Mouse (Mus musculus) megakaryocyte, embryonic 14.5 days (primary cell): Measurements from ENCODE around the gene Gm26920. TPM values are rescaled to one million over a fixed set of nuclear protein-coding genes. Genes with fewer than 3 reads are reported as not detected.

Experiments used
- H3K27me3 ChIP-seq: replicated peaks from 2 replicates; pipeline ENCODE3; 2012; ENCODE audit warnings: inconsistent platforms
- H3K36me3 ChIP-seq: replicated peaks from 2 replicates; pipeline ENCODE3; 2012; ENCODE audit warnings: low read length, inconsistent platforms, mixed read lengths
- H3K4me1 ChIP-seq: 2 replicates; pipeline ENCODE4 v1.6.1; 2012; ENCODE audit warnings: inconsistent platforms
- H3K4me3 ChIP-seq: replicated peaks from 2 replicates; pipeline ENCODE3; 2012; ENCODE audit warnings: moderate library complexity, mild to moderate bottlenecking, inconsistent platforms
- H3K9me3 ChIP-seq: 2 replicates; pipeline ENCODE4 v1.6.1; 2012; ENCODE audit warnings: inconsistent platforms
- FLI1 ChIP-seq: IDR thresholded peaks from 2 replicates; pipeline ENCODE4 v1.6.1; 2012; ENCODE audit warnings: low read length, inconsistent platforms, mixed read lengths
- GATA1 ChIP-seq: IDR thresholded peaks from 3 replicates; pipeline ENCODE4 v1.6.1; 2012; ENCODE audit warnings: mixed read lengths, low read length, inconsistent platforms, borderline replicate concordance
- polyA plus RNA-seq: library from polyadenylated mRNA; stranded (reverse); fragments of >175 nt; gene quantifications from 2 replicates; pipeline ENCODE4 v1.2.3, GENCODE M21; 2012; ENCODE audit warnings: low replicate concordance; ENCODE audit not compliant: insufficient read depth

The Gm26920 gene
- polyA plus RNA-seq, 1 experiment, result not detected

DNA sequence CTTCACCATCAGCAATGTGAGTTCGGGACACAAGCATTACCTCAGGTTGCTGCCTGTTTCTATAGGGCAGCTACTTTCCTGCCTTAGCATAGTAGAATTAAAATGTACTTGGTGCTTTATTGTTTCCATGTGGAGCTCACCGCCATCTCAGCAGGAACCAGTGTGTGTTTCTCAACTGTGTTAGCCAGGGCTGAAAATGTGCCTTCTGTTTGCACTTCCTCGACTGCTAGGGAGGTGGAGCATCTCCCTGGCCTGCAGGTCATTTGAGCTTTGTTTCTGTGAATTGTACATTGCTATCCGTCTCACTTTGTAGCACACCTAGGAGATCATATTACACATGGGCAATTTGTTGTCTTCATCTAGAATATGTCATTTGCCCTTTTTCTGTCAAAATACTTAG lies 62.9 kb downstream of the Gm26920 start:
- no peak for TF ChIP-seq FLI1
- TF ChIP-seq GATA1, result no peak
- Histone ChIP-seq H3K9me3 (no peaks in the 10 kb centered on the region), H3K4me1 (peaks cover 7% of the 10 kb centered on the region), H3K27me3 (no peaks in the 10 kb centered on the region), H3K4me3 (peak overlapping the region; percentile 13), H3K36me3 (peaks cover 50% of the 10 kb centered on the region)

DNA sequence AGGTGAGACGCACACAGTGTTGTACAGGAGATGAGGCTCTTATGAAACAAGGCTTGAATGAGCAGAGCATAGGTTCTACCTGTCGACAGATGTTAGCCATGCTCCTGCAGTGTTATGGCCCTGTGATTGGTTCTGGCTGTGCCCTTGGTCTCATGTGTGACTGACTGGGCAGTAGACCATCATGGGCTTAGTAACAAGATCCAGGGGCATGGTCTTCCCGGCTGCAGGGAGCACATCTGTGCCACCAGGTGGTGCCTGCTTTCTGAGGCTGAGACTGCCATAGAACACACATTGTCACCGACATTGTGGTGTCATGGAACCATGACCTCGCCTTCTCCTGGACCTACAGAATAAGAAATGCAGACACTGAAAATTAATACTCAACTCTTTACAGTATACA lies 64.9 kb downstream of the Gm26920 start:
- no peak overlapping the region for H3K4me3 ChIP-seq
- H3K4me1 ChIP-seq, result peaks cover 7% of the 10 kb centered on the region
- H3K36me3 ChIP-seq, result peaks cover 66% of the 10 kb centered on the region
- no peaks in the 10 kb centered on the region for H3K27me3 ChIP-seq
- TF ChIP-seq GATA1, result no peak
- no peak for TF ChIP-seq FLI1
- H3K9me3 ChIP-seq, result no peaks in the 10 kb centered on the region

DNA sequence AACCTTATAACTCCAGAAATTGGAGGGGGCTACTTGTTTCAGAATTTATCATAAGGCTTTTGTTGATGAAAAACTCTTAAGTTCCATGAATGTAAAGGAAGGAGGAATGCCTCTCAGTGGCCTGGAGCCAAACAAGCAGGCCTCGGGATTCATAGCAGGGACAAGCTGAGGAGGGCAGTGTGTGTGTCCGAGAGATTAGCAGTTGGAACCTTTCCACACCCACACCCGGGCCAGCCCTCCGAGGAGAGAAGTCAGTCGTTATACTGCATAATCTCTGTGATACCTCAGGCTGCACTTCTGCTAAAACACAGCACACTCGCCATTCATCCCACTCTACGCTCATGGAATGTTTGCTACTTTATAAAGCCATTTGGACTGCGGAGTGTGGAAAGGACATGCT lies 66.4 kb downstream of the Gm26920 start:
- Histone ChIP-seq H3K4me1 (peaks cover 7% of the 10 kb centered on the region), H3K27me3 (no peaks in the 10 kb centered on the region), H3K4me3 (no peak overlapping the region), H3K36me3 (peaks cover 78% of the 10 kb centered on the region), H3K9me3 (no peaks in the 10 kb centered on the region)
- TF ChIP-seq FLI1 (no peak), GATA1 (no peak)

DNA sequence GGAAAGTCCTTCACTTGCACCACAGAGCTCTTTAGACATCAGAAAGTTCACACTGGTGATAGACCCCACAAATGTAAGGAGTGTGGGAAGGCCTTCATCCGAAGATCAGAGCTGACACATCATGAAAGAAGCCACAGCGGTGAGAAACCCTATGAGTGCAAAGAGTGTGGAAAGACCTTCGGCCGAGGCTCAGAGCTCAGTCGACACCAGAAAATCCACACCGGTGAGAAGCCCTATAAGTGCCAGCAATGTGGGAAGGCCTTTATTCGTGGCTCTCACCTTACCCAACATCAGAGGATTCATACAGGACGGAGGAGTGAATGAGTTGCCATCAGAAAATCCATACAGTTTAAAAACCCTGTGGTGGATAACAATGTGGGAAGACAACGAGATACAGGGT lies 66.9 kb downstream of the Gm26920 start:
- Histone ChIP-seq H3K4me1 (peaks cover 3% of the 10 kb centered on the region; the same call in 1 of the 2 replicates), H3K27me3 (no peaks in the 10 kb centered on the region), H3K4me3 (no peak overlapping the region), H3K9me3 (no peaks in the 10 kb centered on the region), H3K36me3 (peaks cover 83% of the 10 kb centered on the region)
- TF ChIP-seq GATA1 (no peak), FLI1 (no peak)

DNA sequence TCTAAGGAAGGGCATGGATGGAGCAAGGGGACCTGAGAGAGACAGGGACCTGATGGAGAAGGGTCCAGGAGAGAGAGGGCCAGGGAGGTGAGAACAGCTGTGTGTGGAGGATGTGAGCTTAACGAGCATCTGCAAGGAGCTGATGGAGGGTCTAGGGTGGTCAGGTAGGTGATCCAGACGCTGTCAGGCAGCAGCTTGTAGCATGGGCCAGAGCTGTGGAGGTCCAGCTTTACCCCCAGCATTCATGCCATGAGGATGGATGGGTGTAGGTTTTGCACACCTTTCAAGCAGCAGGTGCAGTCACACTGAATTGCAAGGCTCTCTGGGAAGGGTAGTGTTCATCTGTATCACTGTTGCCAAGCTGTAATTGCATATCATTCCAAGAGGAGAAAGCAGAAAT lies 70.7 kb downstream of the Gm26920 start:
- TF ChIP-seq FLI1 (no peak), GATA1 (no peak)
- no peaks in the 10 kb centered on the region for H3K4me1 ChIP-seq
- H3K9me3 ChIP-seq, result no peaks in the 10 kb centered on the region
- peaks cover 89% of the 10 kb centered on the region for H3K36me3 ChIP-seq
- H3K27me3 ChIP-seq, result no peaks in the 10 kb centered on the region
- no peak overlapping the region for H3K4me3 ChIP-seq

DNA sequence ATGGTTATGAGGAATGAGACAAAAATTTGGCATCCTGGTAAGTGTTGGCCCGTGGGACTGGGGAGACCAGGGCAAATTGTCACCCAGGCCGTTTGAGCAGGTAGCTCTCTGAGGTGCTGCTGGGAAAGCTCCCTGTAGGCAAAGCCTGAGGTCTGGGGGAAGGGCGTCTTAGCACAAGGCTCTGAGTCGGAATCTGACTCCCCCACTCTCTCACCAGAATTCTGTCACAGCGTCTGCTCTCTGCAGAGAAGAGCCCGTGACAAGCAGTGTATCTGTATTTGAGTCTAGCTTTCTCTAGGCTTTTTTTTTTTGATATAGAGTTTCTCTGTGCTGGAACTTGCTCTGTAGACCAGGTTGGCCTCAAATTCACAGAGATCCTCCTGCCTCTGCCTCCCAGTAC lies 73.0 kb downstream of the Gm26920 start:
- Histone ChIP-seq H3K4me1 (peaks cover 4% of the 10 kb centered on the region; the same call in 1 of the 2 replicates), H3K36me3 (peaks cover 85% of the 10 kb centered on the region), H3K9me3 (no peaks in the 10 kb centered on the region), H3K27me3 (no peaks in the 10 kb centered on the region), H3K4me3 (no peak overlapping the region)
- TF ChIP-seq GATA1 (no peak), FLI1 (no peak)

DNA sequence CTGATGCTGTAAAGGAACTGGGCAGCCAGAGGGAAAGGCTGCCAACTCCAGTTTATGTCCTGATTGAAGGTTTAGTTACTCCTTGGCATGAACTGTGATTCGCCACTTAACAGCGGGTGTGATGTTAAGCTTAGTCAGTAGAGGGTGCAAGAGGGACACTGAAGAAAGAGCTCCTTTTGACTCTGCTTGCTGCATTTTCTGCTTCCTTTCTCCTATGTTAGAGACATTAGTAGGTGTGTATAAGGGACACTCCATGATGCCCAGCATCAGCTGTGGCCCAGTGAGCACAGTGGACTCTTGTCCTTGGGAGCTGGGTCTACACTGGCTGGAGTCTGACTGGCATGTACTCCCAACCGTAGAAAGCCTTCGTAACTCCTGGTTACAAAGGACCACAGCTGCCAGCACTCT lies 77.2 kb downstream of the Gm26920 start:
- peaks cover 84% of the 10 kb centered on the region for H3K36me3 ChIP-seq
- no peaks in the 10 kb centered on the region for H3K9me3 ChIP-seq
- no peak overlapping the region for H3K4me3 ChIP-seq
- H3K27me3 ChIP-seq, result no peaks in the 10 kb centered on the region
- H3K4me1 ChIP-seq, result peaks cover 6% of the 10 kb centered on the region; the same call in 1 of the 2 replicates
- no peak for TF ChIP-seq FLI1
- TF ChIP-seq GATA1, result no peak

DNA sequence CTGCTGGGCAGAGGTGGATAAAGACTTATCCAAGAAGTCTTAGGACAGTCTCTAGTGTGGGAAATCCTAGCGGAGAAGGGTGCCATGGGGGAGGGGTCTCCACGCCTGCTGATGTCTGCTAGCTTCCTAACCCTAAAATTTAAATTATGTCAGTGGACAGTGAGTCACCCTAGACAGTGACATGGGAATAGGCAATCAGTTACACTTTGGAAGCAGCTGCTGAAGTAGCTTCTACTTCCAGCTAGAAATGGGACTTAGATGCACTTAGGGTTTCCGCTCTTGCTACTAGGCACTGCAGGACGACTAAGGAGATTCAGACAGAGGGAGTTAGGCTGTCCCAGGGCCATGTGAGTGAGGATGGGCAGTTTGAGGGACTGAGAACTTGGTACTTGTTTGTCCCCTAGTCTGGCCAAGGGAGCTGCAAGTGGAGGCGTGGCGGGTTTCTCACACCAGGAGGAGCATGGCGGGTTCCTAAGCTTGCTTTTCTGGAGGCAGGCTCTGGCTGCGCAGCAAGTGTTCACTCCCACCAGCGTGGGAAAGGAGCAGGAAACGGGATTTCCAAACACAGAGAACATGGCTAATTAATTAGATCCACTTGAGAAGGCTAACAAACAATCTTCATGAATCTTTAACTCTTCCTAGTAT lies 79.5 kb downstream of the Gm26920 start:
- TF ChIP-seq FLI1 (no peak), GATA1 (no peak)
- Histone ChIP-seq H3K4me3 (no peak overlapping the region), H3K9me3 (no peaks in the 10 kb centered on the region), H3K36me3 (peaks cover 85% of the 10 kb centered on the region), H3K27me3 (no peaks in the 10 kb centered on the region), H3K4me1 (peaks cover 7% of the 10 kb centered on the region; the same call in 1 of the 2 replicates)

DNA sequence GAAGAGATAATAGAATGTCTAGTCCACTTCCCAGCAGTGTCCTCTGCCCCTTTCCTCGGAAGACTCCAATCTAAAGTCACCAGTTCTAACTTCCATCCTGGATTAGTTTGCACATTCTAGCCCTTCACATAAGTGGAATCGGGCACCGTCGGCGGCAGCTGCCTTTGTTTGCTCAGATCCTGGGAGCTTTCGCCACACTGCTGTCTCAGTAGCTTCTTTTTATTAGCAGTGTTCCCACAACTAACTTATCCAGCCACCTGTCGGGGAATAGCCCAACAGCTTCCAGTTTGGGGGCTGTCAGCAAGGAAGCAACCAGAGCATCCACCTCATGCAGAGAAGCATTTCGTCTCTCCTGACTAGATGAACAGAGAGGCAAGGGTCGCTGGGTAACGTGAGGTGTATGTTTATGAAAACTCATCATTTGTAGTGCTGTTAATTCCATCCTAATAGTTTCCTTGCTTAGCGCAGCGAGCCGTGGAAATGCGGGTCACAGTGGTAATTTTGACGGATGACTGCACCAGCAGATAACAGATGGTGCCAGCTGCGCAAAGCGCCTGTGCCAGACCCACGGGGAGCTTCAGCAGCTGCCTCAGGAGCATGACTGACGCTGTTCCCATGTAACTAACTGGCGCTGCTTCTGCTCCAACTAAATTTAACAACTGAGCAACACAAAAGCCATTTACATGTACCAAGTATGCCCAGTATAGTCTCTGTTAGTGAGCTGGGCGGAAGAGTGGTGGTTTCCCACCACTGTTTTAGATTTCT lies 80.7 kb downstream of the Gm26920 start:
- Histone ChIP-seq H3K9me3 (no peaks in the 10 kb centered on the region), H3K27me3 (no peaks in the 10 kb centered on the region), H3K4me1 (peaks cover 7% of the 10 kb centered on the region; the same call in 1 of the 2 replicates), H3K4me3 (no peak overlapping the region), H3K36me3 (peaks cover 76% of the 10 kb centered on the region)
- no peak for TF ChIP-seq GATA1
- no peak for TF ChIP-seq FLI1

DNA sequence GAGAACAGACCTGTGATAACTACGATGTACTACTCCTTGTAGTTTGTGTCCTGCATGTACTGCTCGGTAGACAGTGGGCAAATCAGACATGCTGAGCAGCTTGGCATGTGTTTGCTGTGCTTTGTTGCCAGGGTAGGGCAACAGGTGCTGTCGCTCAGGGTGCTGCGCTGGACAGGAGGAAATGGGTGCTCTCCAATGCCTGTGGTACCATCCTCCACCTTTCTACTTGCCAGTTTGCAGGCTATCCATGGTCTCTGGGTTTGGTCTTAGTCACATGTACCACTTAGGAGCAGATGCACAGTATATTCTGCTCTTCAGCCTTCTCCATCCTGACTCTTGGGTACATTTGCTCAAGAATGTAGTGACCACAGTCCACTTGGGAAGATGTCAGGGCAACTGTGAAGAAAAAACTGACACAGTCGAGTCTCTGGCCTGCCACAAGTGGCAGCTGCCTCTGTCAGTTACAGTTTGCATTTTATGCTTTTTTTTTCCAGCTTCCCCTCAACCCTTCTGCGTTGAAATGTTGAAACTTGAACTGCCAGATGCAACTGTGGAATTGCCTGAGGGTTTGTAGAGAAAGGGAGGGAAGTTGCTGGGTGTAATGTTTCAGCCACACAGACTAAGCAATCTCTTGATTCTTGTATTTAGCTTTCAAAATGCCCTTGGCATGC lies 82.1 kb downstream of the Gm26920 start:
- Histone ChIP-seq H3K36me3 (peaks cover 63% of the 10 kb centered on the region), H3K4me1 (peaks cover 5% of the 10 kb centered on the region; the same call in 1 of the 2 replicates), H3K9me3 (no peaks in the 10 kb centered on the region), H3K4me3 (peak overlapping the region; percentile 14), H3K27me3 (no peaks in the 10 kb centered on the region)
- TF ChIP-seq FLI1 (no peak), GATA1 (no peak)
